Mouse (Mus musculus) brain, embryonic 14.5 days (tissue): ENCODE measurements at regions not wholly inside any gene's neighbourhood (a gene's known extent, or its start where the extent isn't known, plus 50 kb on each side); places are given as distances from the start of the nearest gene placed in this dataset.
A peak's percentile ranks its signal among the peaks of the same experiment; 100 is the strongest.

Experiments
- DNase-seq: peaks from one replicate; pipeline ENCODE4 v3.0.0-alpha.2; 2011; ENCODE audit warnings: low read depth
- CTCF ChIP-seq: fragments of 200-500 bp; IDR thresholded peaks from 2 replicates; pipeline ENCODE4 v1.5.1; 2012; ENCODE audit warnings: inconsistent platforms, mild to moderate bottlenecking, moderate library complexity, borderline replicate concordance; ENCODE audit not compliant: insufficient read depth, insufficient read length; ENCODE audit errors: extremely low read depth
- POLR2A ChIP-seq: fragments of 200-500 bp; IDR thresholded peaks from 2 replicates; pipeline ENCODE4 v1.6.1; 2012; ENCODE audit warnings: mild to moderate bottlenecking, inconsistent platforms, borderline replicate concordance; ENCODE audit not compliant: poor library complexity, insufficient read depth, insufficient read length, severe bottlenecking; ENCODE audit errors: extremely low read depth

- TF ChIP-seq CTCF (no peak), POLR2A (no peak)
- no peak for DNase-seq
Measured at GRCm38 (mm10) chr10:98558560-98558959, 355.6 kb upstream of the Atp2b1 start.

- TF ChIP-seq POLR2A = no peak
- no peak for TF ChIP-seq CTCF
- no peak for DNase-seq
Measured at GRCm38 (mm10) chr10:98562297-98562912, 351.8 kb upstream of the Atp2b1 start.

- TF ChIP-seq POLR2A = no peak
- TF ChIP-seq CTCF = no peak
- DNase-seq = peak; percentile 47
Measured at GRCm38 (mm10) chr10:98572782-98573536, 341.2 kb upstream of the Atp2b1 start.

GRCm38 (mm10) chr10:98577040-98577439 is 337.2 kb upstream of the Atp2b1 start:
- DNase-seq = no peak
- TF ChIP-seq CTCF = no peak
- no peak for TF ChIP-seq POLR2A

- peak; percentile 34 for DNase-seq
- TF ChIP-seq POLR2A (no peak), CTCF (no peak)
Measured at GRCm38 (mm10) chr10:98584776-98585175, 329.4 kb upstream of the Atp2b1 start.

- DNase-seq = peak; percentile 34
- TF ChIP-seq CTCF (no peak), POLR2A (no peak)
Measured at GRCm38 (mm10) chr10:98589726-98590125, 324.5 kb upstream of the Atp2b1 start.

- DNase-seq = no peak
- TF ChIP-seq POLR2A (no peak), CTCF (no peak)
Measured at GRCm38 (mm10) chr10:98592154-98592553, 322.1 kb upstream of the Atp2b1 start.

GRCm38 (mm10) chr10:98593910-98594309 is 320.3 kb upstream of the Atp2b1 start:
- TF ChIP-seq CTCF = no peak
- TF ChIP-seq POLR2A = no peak
- no peak for DNase-seq

- DNase-seq = no peak
- TF ChIP-seq POLR2A (no peak), CTCF (no peak)
Measured at GRCm38 (mm10) chr10:98608221-98608941, 305.8 kb upstream of the Atp2b1 start.

GRCm38 (mm10) chr10:98610708-98611107 is 303.5 kb upstream of the Atp2b1 start:
- no peak for TF ChIP-seq POLR2A
- TF ChIP-seq CTCF = no peak
- peak; percentile 18 for DNase-seq

GRCm38 (mm10) chr10:98611707-98612360 is 302.4 kb upstream of the Atp2b1 start:
- DNase-seq = no peak
- no peak for TF ChIP-seq POLR2A
- no peak for TF ChIP-seq CTCF

GRCm38 (mm10) chr10:98618736-98619525 is 295.3 kb upstream of the Atp2b1 start:
- no peak for DNase-seq
- TF ChIP-seq CTCF (no peak), POLR2A (no peak)
